Mouse (Mus musculus): ENCODE measurements around the gene Mprip.

GRCm38 (mm10) chr11:59772902-59773301 lies 111.8 kb downstream of the Mprip start:
- TF ChIP-seq CTCF (IDR thresholded peaks at IDR 0.05; ENCODE audit: borderline replicate concordance, control insufficient read depth, extremely low read depth, insufficient read depth, low read length, poor library complexity) (no peak), POLR2A (IDR thresholded peaks at IDR 0.05; ENCODE audit: control insufficient read depth, extremely low read depth, insufficient read depth, low read length, poor library complexity) (no peak)

Measured in thymus, adult 2 months (tissue).